Mouse (Mus musculus) CH12.LX (cell line): ENCODE results near the gene Pgam1. TPM values are rescaled to one million over a fixed set of nuclear protein-coding genes. Genes with fewer than 3 reads are reported as not detected.

Experiments
- DNase-seq: peaks from one replicate; pipeline ENCODE4 v3.0.0-alpha.2; 2013; ENCODE audit errors: extremely low read depth
- H3K27ac ChIP-seq: 2 replicates; pipeline ENCODE4 v1.5.1; 2012; ENCODE audit warnings: low read depth, mild to moderate bottlenecking, control low read depth, moderate library complexity; ENCODE audit not compliant: insufficient read depth
- H3K27me3 ChIP-seq: replicated peaks from 2 replicates; pipeline ENCODE3; 2012; ENCODE audit warnings: inconsistent platforms
- H3K36me3 ChIP-seq, 2 experiments: replicated peaks in 1 of 2; 2 replicates each; pipeline versions ENCODE3 to v1.6.1; 2012; ENCODE audit warnings: inconsistent platforms in 1 of 2, low read length in 1 of 2, mild to moderate bottlenecking in 1 of 2, mixed read lengths in 1 of 2, moderate library complexity in 1 of 2; ENCODE audit not compliant: control insufficient read depth in 1 of 2, insufficient read depth in 1 of 2
- H3K4me1 ChIP-seq, 2 experiments: 2 replicates each; pipeline ENCODE4 v1.6.1; 2012; ENCODE audit warnings: inconsistent platforms in 1 of 2, moderate library complexity in 1 of 2; ENCODE audit not compliant: insufficient read depth in 2 of 2, control insufficient read depth in 1 of 2
- H3K4me2 ChIP-seq: 2 replicates; pipeline ENCODE4 v1.6.1; 2012; ENCODE audit warnings: low read depth, mild to moderate bottlenecking, control low read depth; ENCODE audit not compliant: poor library complexity, insufficient read depth, severe bottlenecking
- H3K4me3 ChIP-seq, 3 experiments: fragments of 150-350 bp in 1 of 3; sonication (generic) in 1 of 3; replicated peaks in 1 of 3; 2 replicates each; pipeline versions ENCODE3 to v1.5.1; 2011 to 2012; ENCODE audit warnings: low read depth in 2 of 3, low read length in 2 of 3, mild to moderate bottlenecking in 2 of 3, moderate library complexity in 2 of 3, control low read depth in 1 of 3, improper control_type of control experiment in 1 of 3, inconsistent platforms in 1 of 3, mixed read lengths in 1 of 3; ENCODE audit not compliant: poor library complexity in 1 of 3
- H3K79me2 ChIP-seq: replicated peaks from 2 replicates; pipeline ENCODE4 v1.6.1; 2012; ENCODE audit warnings: mild to moderate bottlenecking, moderate library complexity; ENCODE audit not compliant: control insufficient read depth, poor library complexity, insufficient read depth, severe bottlenecking; ENCODE audit errors: extremely low read depth
- H3K9ac ChIP-seq: 2 replicates; pipeline ENCODE4 v1.6.1; 2012; ENCODE audit warnings: low read depth, mild to moderate bottlenecking, control low read depth, moderate library complexity; ENCODE audit not compliant: insufficient read depth
- H3K9me3 ChIP-seq: replicated peaks from 2 replicates; pipeline ENCODE3; 2012; ENCODE audit warnings: low read length, inconsistent platforms, mixed read lengths
- BHLHE40 ChIP-seq: IDR thresholded peaks from 2 replicates; pipeline ENCODE4 v1.6.1; 2011; ENCODE audit warnings: mild to moderate bottlenecking, low read depth, low read length, improper control_type of control experiment
- CHD2 ChIP-seq: IDR thresholded peaks from 2 replicates; pipeline ENCODE4 v1.6.1; 2011; ENCODE audit warnings: low read length, improper control_type of control experiment
- EP300 ChIP-seq: IDR thresholded peaks from 2 replicates; pipeline ENCODE4 v1.6.1; 2011; ENCODE audit warnings: low read length, improper control_type of control experiment
- GABPA ChIP-seq: IDR thresholded peaks from 2 replicates; pipeline ENCODE4 v1.6.1; 2012; ENCODE audit warnings: low read depth, low read length, improper control_type of control experiment, inconsistent platforms; ENCODE audit not compliant: insufficient replicate concordance
- HCFC1 ChIP-seq: IDR thresholded peaks from 2 replicates; pipeline ENCODE4 v1.6.1; 2012; ENCODE audit warnings: low read depth, mild to moderate bottlenecking, inconsistent platforms, low read length, improper control_type of control experiment
- IRF4 ChIP-seq: IDR thresholded peaks from 2 replicates; pipeline ENCODE4 v1.6.1; 2014; ENCODE audit warnings: low read depth, mild to moderate bottlenecking, inconsistent platforms, low read length, improper control_type of control experiment
- MAFK ChIP-seq: IDR thresholded peaks from 2 replicates; pipeline ENCODE4 v1.6.1; 2011; ENCODE audit warnings: low read length, improper control_type of control experiment; ENCODE audit not compliant: insufficient replicate concordance
- MAZ ChIP-seq: IDR thresholded peaks from 2 replicates; pipeline ENCODE4 v1.6.1; 2012; ENCODE audit warnings: low read depth, mild to moderate bottlenecking, inconsistent platforms, low read length, improper control_type of control experiment, moderate library complexity
- MYC ChIP-seq: IDR thresholded peaks from 2 replicates; pipeline ENCODE4 v1.6.1; 2011; ENCODE audit warnings: low read depth, mild to moderate bottlenecking, improper control_type of control experiment, low read length
- NRF1 ChIP-seq: IDR thresholded peaks from 2 replicates; pipeline ENCODE4 v1.6.1; 2014; ENCODE audit warnings: low read depth, mild to moderate bottlenecking, inconsistent platforms, low read length, improper control_type of control experiment, moderate library complexity
- PAX5 ChIP-seq: IDR thresholded peaks from 2 replicates; pipeline ENCODE4 v1.6.1; 2012; ENCODE audit warnings: low read length, inconsistent platforms, mixed read lengths
- POLR2A ChIP-seq: IDR thresholded peaks from 2 replicates; pipeline ENCODE4 v1.6.1; 2011; ENCODE audit warnings: low read depth, mild to moderate bottlenecking, improper control_type of control experiment, low read length
- RAD21 ChIP-seq: IDR thresholded peaks from 2 replicates; pipeline ENCODE4 v1.6.1; 2011; ENCODE audit warnings: low read depth, mild to moderate bottlenecking, low read length, improper control_type of control experiment, moderate library complexity
- SIN3A ChIP-seq: IDR thresholded peaks from 2 replicates; pipeline ENCODE4 v1.6.1; 2012; ENCODE audit warnings: low read length, improper control_type of control experiment, inconsistent platforms
- USF1 ChIP-seq: IDR thresholded peaks from 2 replicates; pipeline ENCODE4 v1.6.1; 2014; ENCODE audit warnings: low read depth, mild to moderate bottlenecking, inconsistent platforms, low read length, improper control_type of control experiment
- ZC3H11A ChIP-seq: IDR thresholded peaks from 2 replicates; pipeline ENCODE4 v1.6.1; 2012; ENCODE audit warnings: low read depth, mild to moderate bottlenecking, inconsistent platforms, low read length, improper control_type of control experiment
- ZKSCAN1 ChIP-seq: IDR thresholded peaks from 2 replicates; pipeline ENCODE4 v1.6.1; 2012; ENCODE audit warnings: low read depth, inconsistent platforms, low read length, improper control_type of control experiment, borderline replicate concordance
- ZNF384 ChIP-seq: IDR thresholded peaks from 2 replicates; pipeline ENCODE4 v1.6.1; 2012; ENCODE audit warnings: low read depth, low read length, improper control_type of control experiment, inconsistent platforms
- dilution Hi-C: fragments of 300-500 bp; cut with MboI; formaldehyde crosslinking; loops from 2 replicates; pipeline ENCODE4 v1.14.3; 2020; ENCODE audit warnings: low sequenced_read_pairs; ENCODE audit not compliant: extremely low pct_unique_long_range_greater_than_20kb, extremely low pct_ligation_motif_present
- in situ Hi-C: fragments of 300-500 bp; cut with MboI; formaldehyde crosslinking; loops from 3 replicates; pipeline ENCODE4 v1.14.3; 2019; ENCODE audit warnings: low sequenced_read_pairs, low pct_ligation_motif_present, low pct_unique_long_range_greater_than_20kb, mixed read lengths
- polyA plus RNA-seq: library from polyadenylated mRNA; unstranded; fragments of >175 nt; gene quantifications from 2 replicates; pipeline ENCODE4 v1.2.1, GENCODE M21; 2012; ENCODE audit warnings: low read depth; ENCODE audit not compliant: insufficient read length
- total RNA-seq, 2 experiments: library from RNA; depleted of rRNA; stranded (reverse); fragments of 300-350 nt in 1 of 2; fragments of >200 nt in 1 of 2; gene quantifications; 2 replicates each; pipeline ENCODE4 v1.2.3; 2012 to 2014

The Pgam1 gene
- total and polyA plus RNA-seq, 3 experiments: 870 to 1,507 (median 928) TPM

DNA sequence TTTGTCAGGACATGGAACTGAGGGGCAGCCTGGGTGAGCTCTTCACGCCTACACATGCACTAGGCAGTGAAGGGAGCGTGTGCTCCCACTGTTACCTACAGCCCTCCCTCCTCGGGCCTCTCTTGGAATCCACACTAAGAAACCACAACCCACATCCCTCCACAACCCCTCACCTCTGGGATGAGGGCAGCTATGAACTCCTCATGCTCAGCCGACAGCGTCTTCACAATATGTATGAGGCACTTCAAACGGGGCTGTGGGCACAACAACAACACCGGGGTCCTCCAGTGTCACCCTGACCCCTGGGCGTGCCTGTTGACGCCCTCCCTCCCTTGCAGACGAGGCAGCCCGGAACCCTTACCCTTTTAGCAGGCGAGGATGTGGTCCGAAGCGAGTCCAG is 37.4 kb upstream of the Pgam1 start:
- no peak overlapping the region for H3K27ac ChIP-seq
- H3K4me3 ChIP-seq: no peak overlapping the region
- peaks cover 70 to 88% of the 10 kb centered on the region in 2 experiments for H3K36me3 ChIP-seq
- H3K4me1 ChIP-seq: no peaks in the 10 kb centered on the region
- in situ Hi-C loops: no loop called here
- no peaks in the 10 kb centered on the region for H3K27me3 ChIP-seq
- TF ChIP-seq BHLHE40 (no peak), ZNF384 (no peak), POLR2A (no peak), MYC (no peak), USF1 (no peak), PAX5 (no peak), MAFK (no peak), SIN3A (no peak), RAD21 (no peak), HCFC1 (no peak), CHD2 (no peak), ZC3H11A (no peak), EP300 (no peak), IRF4 (no peak), ZKSCAN1 (no peak), NRF1 (no peak)
- DNase-seq: no peak
- dilution Hi-C loops: no loop called here
- no peaks in the 10 kb centered on the region for H3K79me2 ChIP-seq
- no peaks in the 10 kb centered on the region for H3K9me3 ChIP-seq
- H3K9ac ChIP-seq: no peak overlapping the region
- no peak overlapping the region for H3K4me2 ChIP-seq

DNA sequence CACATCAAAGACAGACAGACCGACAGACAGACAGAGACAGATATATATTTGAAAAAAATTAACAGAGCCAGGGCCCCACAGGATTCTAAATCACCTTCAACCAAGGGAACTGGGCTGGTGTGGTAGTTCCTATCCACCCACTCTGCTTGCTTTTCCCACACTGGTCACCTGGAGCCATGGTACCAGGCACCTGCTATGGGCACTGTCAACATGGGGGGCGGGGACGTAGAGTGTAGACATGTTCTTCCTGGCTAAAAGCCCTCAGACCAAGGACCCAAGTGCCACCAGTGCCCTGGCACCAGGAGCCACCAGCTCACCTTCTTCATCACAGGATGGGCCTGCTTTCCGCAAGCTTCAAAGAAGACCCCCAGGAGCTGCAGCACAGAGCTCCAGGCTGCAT is 29.9 kb upstream of the Pgam1 start:
- no peak overlapping the region for H3K4me3 ChIP-seq
- H3K9me3 ChIP-seq: no peaks in the 10 kb centered on the region
- H3K79me2 ChIP-seq: no peaks in the 10 kb centered on the region
- no peak overlapping the region for H3K4me2 ChIP-seq
- dilution Hi-C loops: no loop called here
- in situ Hi-C loops: no loop called here
- no peak overlapping the region for H3K9ac ChIP-seq
- no peaks in the 10 kb centered on the region for H3K27me3 ChIP-seq
- H3K27ac ChIP-seq: no peak overlapping the region
- no peak for DNase-seq
- H3K4me1 ChIP-seq: no peaks in the 10 kb centered on the region
- TF ChIP-seq HCFC1 (no peak), USF1 (no peak), RAD21 (no peak), SIN3A (no peak), GABPA (no peak), MAZ (no peak), BHLHE40 (no peak)
- H3K36me3 ChIP-seq: peaks cover 70 to 94% of the 10 kb centered on the region in 2 experiments
